Mouse (Mus musculus) myocyte (in vitro differentiated cells): ENCODE results near the gene Emp2. TPM values are rescaled to one million over a fixed set of nuclear protein-coding genes. Genes with fewer than 3 reads are reported as not detected.
A peak's percentile ranks its signal among the peaks of the same experiment; 100 is the strongest.

Source experiments
- H3K27me3 ChIP-seq: one replicate; pipeline ENCODE4 v1.6.1; 2011; ENCODE audit not compliant: control insufficient read depth, insufficient read depth, insufficient read length
- H3K36me3 ChIP-seq: one replicate; pipeline ENCODE4 v1.6.1; 2011; ENCODE audit not compliant: control insufficient read depth, insufficient read depth
- H3K4me2 ChIP-seq: one replicate; pipeline ENCODE4 v1.6.1; 2011; ENCODE audit warnings: low read depth, control low read depth
- H3K4me3 ChIP-seq: one replicate; pipeline ENCODE4 v1.5.1; 2011; ENCODE audit warnings: mild to moderate bottlenecking, control low read depth, moderate library complexity
- H3K79me2 ChIP-seq: one replicate; pipeline ENCODE4 v1.6.1; 2011; ENCODE audit not compliant: control insufficient read depth, insufficient read depth
- H3ac ChIP-seq: one replicate; pipeline ENCODE4 v1.6.1; 2011; ENCODE audit not compliant: control insufficient read depth, insufficient read length
- CEBPB ChIP-seq: IDR thresholded peaks from 2 replicates; pipeline ENCODE4 v1.6.1; 2011; ENCODE audit warnings: mild to moderate bottlenecking, moderate library complexity; ENCODE audit not compliant: poor library complexity, insufficient read depth, severe bottlenecking
- E2F4 ChIP-seq: IDR thresholded peaks from one replicate; pipeline ENCODE4 v1.6.1; 2011; ENCODE audit warnings: mild to moderate bottlenecking, control low read depth, moderate library complexity; ENCODE audit not compliant: insufficient read depth
- MAX ChIP-seq: IDR thresholded peaks from one replicate; pipeline ENCODE4 v1.6.1; 2011; ENCODE audit warnings: low read depth, mild to moderate bottlenecking, control low read depth
- MYOD1 ChIP-seq, 3 experiments: IDR thresholded peaks; one replicate each; pipeline ENCODE4 v1.6.1; 2011; ENCODE audit warnings: control low read depth in 2 of 3, low read depth in 2 of 3, mild to moderate bottlenecking in 2 of 3, moderate library complexity in 1 of 3; ENCODE audit not compliant: insufficient read length in 2 of 3, control insufficient read depth in 1 of 3
- MYOG ChIP-seq, 3 experiments: IDR thresholded peaks; one replicate each; pipeline ENCODE4 v1.6.1; 2011; ENCODE audit warnings: control low read depth in 2 of 3, low read depth in 2 of 3, mild to moderate bottlenecking in 2 of 3; ENCODE audit not compliant: insufficient read length in 2 of 3, control insufficient read depth in 1 of 3, insufficient read depth in 1 of 3
- POLR2A ChIP-seq: IDR thresholded peaks from one replicate; pipeline ENCODE4 v1.6.1; 2011; ENCODE audit warnings: low read depth, mild to moderate bottlenecking, control low read depth, moderate library complexity; ENCODE audit not compliant: insufficient read length
- POLR2AphosphoS2 ChIP-seq: IDR thresholded peaks from one replicate; pipeline ENCODE4 v1.6.1; 2011; ENCODE audit warnings: low read depth, control low read depth; ENCODE audit not compliant: insufficient read length
- REST ChIP-seq: IDR thresholded peaks from one replicate; pipeline ENCODE4 v1.6.1; 2011; ENCODE audit warnings: mild to moderate bottlenecking, control low read depth, moderate library complexity; ENCODE audit not compliant: insufficient read depth, insufficient read length
- SRF ChIP-seq: IDR thresholded peaks from one replicate; pipeline ENCODE4 v1.6.1; 2011; ENCODE audit warnings: low read depth; ENCODE audit not compliant: control insufficient read depth, insufficient read length
- TCF12 ChIP-seq: IDR thresholded peaks from one replicate; pipeline ENCODE4 v1.6.1; 2011; ENCODE audit warnings: mild to moderate bottlenecking, control low read depth; ENCODE audit not compliant: poor library complexity, insufficient read depth, severe bottlenecking
- TCF3 ChIP-seq: IDR thresholded peaks from one replicate; pipeline ENCODE4 v1.6.1; 2011; ENCODE audit warnings: low read depth, control low read depth; ENCODE audit not compliant: insufficient read length
- USF1 ChIP-seq: IDR thresholded peaks from one replicate; pipeline ENCODE4 v1.6.1; 2011; ENCODE audit warnings: low read depth, mild to moderate bottlenecking, control low read depth, moderate library complexity
- polyA plus RNA-seq: library from polyadenylated mRNA; unstranded; fragments of >200 nt; fragmentation: generic; extraction: Trizol; gene quantifications from one replicate; pipeline ENCODE4 v1.2.1, GENCODE M21; 2012; ENCODE audit warnings: missing spikeins

The Emp2 gene
- polyA plus RNA-seq, result 212 TPM

- Histone ChIP-seq H3K27me3 (no peaks in the 10 kb centered on the region), H3ac (peak within 1 kb of the TSS; percentile 12), H3K79me2 (peaks cover 49% of the 10 kb centered on the region), H3K4me2 (peak within 1 kb of the TSS; percentile 85), H3K36me3 (no peaks in the 10 kb centered on the region), H3K4me3 (peak within 1 kb of the TSS; percentile 87)
- TF ChIP-seq CEBPB (no peak), POLR2AphosphoS2 (peak; percentile 71), MYOG (IDR thresholded peaks at IDR 0.05; ENCODE audit: control insufficient read depth in 1 of 3, insufficient read depth in 1 of 3, insufficient read length in 2 of 3, low read depth in 2 of 3) (peak in 1 of 3 experiments; percentile 46), REST (no peak), E2F4 (no peak), USF1 (no peak), POLR2A (peak; percentile 86), MYOD1 (IDR thresholded peaks at IDR 0.05; ENCODE audit: control insufficient read depth in 1 of 3, insufficient read length in 2 of 3, low read depth in 2 of 3) (peak in 1 of 3 experiments; percentile 20), SRF (no peak), TCF12 (no peak), TCF3 (no peak), MAX (no peak)
Measured at GRCm38 (mm10) chr16:10313646-10314088, at the start of gene Emp2. Gene Emp2, minus strand, starts transcription at chr16:10313968.

DNA sequence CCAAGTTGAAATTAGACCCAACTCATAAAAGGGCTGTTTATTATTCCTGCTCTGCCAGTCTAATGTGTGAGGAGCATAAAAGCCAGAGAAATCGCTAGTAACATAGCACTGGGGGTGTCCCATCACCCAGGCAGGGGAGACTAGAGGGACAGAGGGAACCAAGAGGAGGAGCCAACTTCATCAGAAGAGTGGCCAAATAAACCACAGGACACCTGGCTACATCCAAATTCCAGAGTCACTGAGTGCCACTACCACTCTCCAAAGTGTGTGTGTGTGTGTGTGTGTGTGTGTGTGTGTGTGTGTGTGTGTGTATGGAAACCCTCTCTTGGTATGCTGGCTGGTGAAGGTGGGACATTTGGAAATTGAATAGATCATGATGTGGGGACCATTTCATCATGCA is 49.3 kb upstream of the Emp2 start:
- no peak overlapping the region for H3K4me2 ChIP-seq
- H3K27me3 ChIP-seq, result no peaks in the 10 kb centered on the region
- H3K4me3 ChIP-seq, result no peak overlapping the region
- peak in 1 of 3 experiments; percentile 15 for TF ChIP-seq MYOD1 (IDR thresholded peaks at IDR 0.05; ENCODE audit: control insufficient read depth in 1 of 3, insufficient read length in 2 of 3, low read depth in 2 of 3)
- TF ChIP-seq E2F4, result no peak
- H3K36me3 ChIP-seq, result no peaks in the 10 kb centered on the region
- no peaks in the 10 kb centered on the region for H3K79me2 ChIP-seq
- no peak overlapping the region for H3ac ChIP-seq

DNA sequence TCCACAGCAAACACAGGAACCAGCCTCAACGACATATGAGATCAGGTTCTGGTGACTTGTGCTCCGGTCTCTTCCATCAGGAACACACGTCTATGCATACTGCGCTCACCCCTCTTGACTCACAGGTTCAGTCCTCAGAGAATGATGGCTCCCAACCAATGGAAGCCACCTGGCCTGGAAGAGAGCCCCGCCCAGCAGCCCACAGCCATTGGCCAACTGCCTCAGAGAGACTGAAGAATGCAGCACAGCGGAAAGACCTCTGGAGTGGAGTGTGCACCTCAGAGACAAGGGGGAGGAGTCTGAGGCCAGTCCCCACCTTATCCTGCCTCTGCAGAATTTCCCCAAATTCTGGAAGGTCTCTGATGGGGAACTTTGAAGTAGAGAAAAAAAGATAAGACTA is 45.5 kb upstream of the Emp2 start:
- no peak overlapping the region for H3K4me2 ChIP-seq
- no peak overlapping the region for H3ac ChIP-seq
- no peaks in the 10 kb centered on the region for H3K27me3 ChIP-seq
- H3K4me3 ChIP-seq, result no peak overlapping the region
- TF ChIP-seq USF1 (no peak), POLR2A (no peak), CEBPB (no peak), MYOD1 (IDR thresholded peaks at IDR 0.05; ENCODE audit: control insufficient read depth in 1 of 3, insufficient read length in 2 of 3, low read depth in 2 of 3) (no peak), TCF3 (no peak), MYOG (IDR thresholded peaks at IDR 0.05; ENCODE audit: control insufficient read depth in 1 of 3, insufficient read depth in 1 of 3, insufficient read length in 2 of 3, low read depth in 2 of 3) (no peak), MAX (no peak), TCF12 (no peak), SRF (no peak), REST (no peak), E2F4 (no peak), POLR2AphosphoS2 (no peak)
- no peaks in the 10 kb centered on the region for H3K79me2 ChIP-seq
- H3K36me3 ChIP-seq, result no peaks in the 10 kb centered on the region

- no peaks in the 10 kb centered on the region for H3K79me2 ChIP-seq
- no peak overlapping the region for H3K4me2 ChIP-seq
- no peaks in the 10 kb centered on the region for H3K27me3 ChIP-seq
- no peak for TF ChIP-seq CEBPB
- no peak for TF ChIP-seq MYOG (IDR thresholded peaks at IDR 0.05; ENCODE audit: control insufficient read depth in 1 of 3, insufficient read depth in 1 of 3, insufficient read length in 2 of 3, low read depth in 2 of 3)
- TF ChIP-seq MYOD1 (IDR thresholded peaks at IDR 0.05; ENCODE audit: control insufficient read depth in 1 of 3, insufficient read length in 2 of 3, low read depth in 2 of 3), result peak in 2 of 3 experiments; percentile 22 to 52
- TF ChIP-seq MAX, result no peak
- H3K4me3 ChIP-seq, result no peak overlapping the region
- H3ac ChIP-seq, result no peak overlapping the region
- no peaks in the 10 kb centered on the region for H3K36me3 ChIP-seq
Measured at GRCm38 (mm10) chr16:10358010-10358934, 44.5 kb upstream of the Emp2 start.

DNA sequence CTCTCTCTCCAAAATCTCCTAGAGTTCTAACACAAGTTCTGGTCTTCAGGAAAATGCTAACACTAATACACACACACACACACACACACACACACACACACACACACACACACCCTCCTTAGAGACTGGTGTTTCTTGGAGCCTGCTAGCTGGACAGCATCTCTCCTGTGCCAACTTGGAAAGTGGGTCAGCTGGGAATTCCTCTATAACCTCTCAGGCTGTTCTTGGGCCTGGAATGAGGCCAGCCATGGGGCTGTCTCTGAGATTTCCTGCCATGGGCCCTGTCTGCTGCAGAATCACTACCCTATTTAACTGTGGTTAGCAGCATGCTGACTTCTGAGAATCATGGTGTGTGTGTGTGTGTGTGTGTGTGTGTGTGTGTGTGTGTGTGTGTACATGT is 41.2 kb upstream of the Emp2 start:
- Histone ChIP-seq H3K79me2 (no peaks in the 10 kb centered on the region), H3K36me3 (no peaks in the 10 kb centered on the region), H3K27me3 (no peaks in the 10 kb centered on the region), H3K4me3 (no peak overlapping the region), H3K4me2 (no peak overlapping the region), H3ac (no peak overlapping the region)
- peak in 1 of 3 experiments; percentile 24 for TF ChIP-seq MYOG (IDR thresholded peaks at IDR 0.05; ENCODE audit: control insufficient read depth in 1 of 3, insufficient read depth in 1 of 3, insufficient read length in 2 of 3, low read depth in 2 of 3)
- no peak for TF ChIP-seq USF1
